Mouse (Mus musculus): ENCODE results near the gene Patz1. TPM values are rescaled to one million over a fixed set of nuclear protein-coding genes. Genes with fewer than 3 reads are reported as not detected.

The Patz1 gene
- polyA plus RNA-seq (2014; fragmentation: Illumina TruSeq; extraction: RNeasy Lipid Tissue Mini Kit (QIAGEN cat#74804); ENCODE audit: low read depth, low replicate concordance), result 17.8 TPM

DNA sequence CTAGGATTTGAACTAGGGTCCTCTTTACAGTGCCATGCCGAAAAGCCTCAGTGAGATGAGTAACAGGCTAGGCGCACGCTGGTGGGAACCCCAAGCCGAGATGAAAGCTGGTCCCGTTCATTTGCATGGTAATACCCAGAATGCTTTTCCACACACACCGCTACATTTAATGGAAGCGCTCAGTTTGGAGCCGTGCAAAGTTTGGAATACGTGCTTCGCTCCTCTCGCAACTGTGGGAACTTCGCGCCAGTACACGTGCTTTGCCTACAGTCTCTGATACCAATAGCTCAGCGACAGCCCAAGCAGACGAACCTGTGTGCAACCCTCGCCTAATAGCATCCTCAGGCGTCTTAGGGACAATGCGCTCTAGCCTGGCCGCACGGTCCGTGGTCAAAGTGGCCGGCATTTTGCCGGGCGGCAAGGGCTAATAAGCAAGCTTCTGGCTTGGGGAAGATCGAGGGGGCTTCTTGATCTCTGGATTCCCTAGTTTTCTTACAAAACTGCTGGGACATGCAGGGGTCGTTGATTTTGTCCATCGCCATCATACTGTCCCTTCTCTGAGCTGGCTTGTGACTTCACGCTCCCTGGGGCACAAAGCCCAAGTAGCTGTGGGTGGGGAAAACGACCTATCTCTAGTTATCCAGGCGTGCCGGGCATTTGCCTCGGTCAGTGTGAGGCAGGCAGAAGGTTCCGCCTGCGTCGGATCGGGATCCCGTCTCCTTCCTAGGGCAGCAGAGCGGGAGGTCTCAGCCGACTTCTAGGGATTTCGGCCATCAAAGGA is at the start of gene Patz1:
TSS of gene Patz1 (plus strand) at position 354 of the 781 bp plus-strand sequence.

DNA sequence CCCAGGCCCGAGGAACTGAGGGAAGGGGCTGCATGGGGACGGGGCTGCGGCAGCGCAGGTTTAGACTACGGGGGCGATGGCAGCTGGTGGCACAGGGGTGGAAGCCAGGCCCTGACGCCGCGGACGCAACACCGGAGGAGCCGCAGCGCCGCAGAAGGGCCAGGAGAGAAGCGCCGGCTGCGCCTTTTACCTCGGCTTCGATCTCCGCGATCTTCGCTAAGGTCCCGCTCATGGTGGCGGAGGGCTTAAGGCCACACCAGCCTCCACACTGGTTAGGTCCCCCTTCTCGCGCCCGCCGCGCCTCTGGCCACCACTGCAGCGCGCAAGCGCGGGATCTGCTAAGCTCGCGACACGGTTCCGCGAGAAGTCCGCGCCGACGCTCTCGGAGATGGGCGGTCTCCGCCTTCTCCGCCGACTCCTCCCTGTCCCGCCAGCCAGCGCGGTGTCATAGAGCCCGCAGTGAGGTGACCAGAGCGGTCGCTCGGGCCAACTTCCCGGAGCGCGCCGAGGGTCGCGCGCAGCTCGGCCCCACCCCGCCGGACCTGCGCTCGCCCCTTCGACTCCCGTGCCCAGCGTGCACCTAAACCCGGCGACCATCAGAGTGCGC is 22.5 kb upstream of the Patz1 start, which contains the start of gene Drg1:
TSS of gene Drg1 (minus strand) at position 337 of the 607 bp plus-strand sequence.

DNA sequence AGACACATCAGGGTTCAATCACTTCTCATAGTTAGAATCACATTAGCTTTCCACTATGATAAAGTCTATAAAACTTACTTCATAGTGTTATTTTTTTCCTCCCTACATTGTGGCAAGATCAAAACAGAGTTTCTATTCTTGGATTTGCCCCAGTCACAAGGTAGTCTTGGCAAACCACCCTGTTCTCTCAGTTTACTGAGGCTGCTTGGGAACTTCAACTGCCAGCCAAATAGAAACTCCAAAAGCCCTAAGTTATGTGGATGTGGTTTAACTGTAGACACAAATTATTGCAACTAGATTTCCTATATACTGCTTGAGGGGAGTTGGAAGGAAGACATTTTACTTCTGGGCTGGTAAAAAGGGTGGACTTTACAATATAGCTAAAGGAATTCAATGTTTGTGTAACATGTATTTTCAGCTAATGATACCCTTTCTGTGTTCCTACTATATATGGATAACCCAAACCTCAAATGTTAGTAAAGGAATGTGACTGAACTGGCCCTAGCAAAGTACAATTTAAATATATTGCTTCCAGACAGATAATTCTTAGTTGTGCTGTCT is 41.3 kb downstream of the Patz1 start, which contains the start of gene Pik3ip1:
TSS of gene Pik3ip1 (plus strand) at position 511 of the 561 bp plus-strand sequence.

Other genes with a start within 250 kb of the Patz1 start
- 8.3 TPM for gene Sfi1, start 95.4 kb upstream of the Patz1 start, polyA plus RNA-seq (2014; fragmentation: Illumina TruSeq; extraction: RNeasy Lipid Tissue Mini Kit (QIAGEN cat#74804); ENCODE audit: low read depth, low replicate concordance)
- 40.2 TPM for gene Eif4enif1, start 86.5 kb upstream of the Patz1 start, polyA plus RNA-seq (2014; fragmentation: Illumina TruSeq; extraction: RNeasy Lipid Tissue Mini Kit (QIAGEN cat#74804); ENCODE audit: low read depth, low replicate concordance)
- gene Drg1, start 22.5 kb upstream of the Patz1 start, polyA plus RNA-seq (2014; fragmentation: Illumina TruSeq; extraction: RNeasy Lipid Tissue Mini Kit (QIAGEN cat#74804); ENCODE audit: low read depth, low replicate concordance), result 58.2 TPM
- 31.3 TPM for gene Pik3ip1, start 41.5 kb downstream of the Patz1 start, polyA plus RNA-seq (2014; fragmentation: Illumina TruSeq; extraction: RNeasy Lipid Tissue Mini Kit (QIAGEN cat#74804); ENCODE audit: low read depth, low replicate concordance)
- 24.7 TPM for gene Limk2, start 120.3 kb downstream of the Patz1 start, polyA plus RNA-seq (2014; fragmentation: Illumina TruSeq; extraction: RNeasy Lipid Tissue Mini Kit (QIAGEN cat#74804); ENCODE audit: low read depth, low replicate concordance)
- gene Rnf185, start 163.5 kb downstream of the Patz1 start, polyA plus RNA-seq (2014; fragmentation: Illumina TruSeq; extraction: RNeasy Lipid Tissue Mini Kit (QIAGEN cat#74804); ENCODE audit: low read depth, low replicate concordance), result 21.7 TPM
- 0.34 TPM for gene Pla2g3, start 199.4 kb downstream of the Patz1 start, polyA plus RNA-seq (2014; fragmentation: Illumina TruSeq; extraction: RNeasy Lipid Tissue Mini Kit (QIAGEN cat#74804); ENCODE audit: low read depth, low replicate concordance)
- 22.5 TPM for gene Inpp5j, start 215.9 kb downstream of the Patz1 start, polyA plus RNA-seq (2014; fragmentation: Illumina TruSeq; extraction: RNeasy Lipid Tissue Mini Kit (QIAGEN cat#74804); ENCODE audit: low read depth, low replicate concordance)
- 88.3 TPM for gene Selenom, start 225.8 kb downstream of the Patz1 start, polyA plus RNA-seq (2014; fragmentation: Illumina TruSeq; extraction: RNeasy Lipid Tissue Mini Kit (QIAGEN cat#74804); ENCODE audit: low read depth, low replicate concordance)

Data from heart, adult 10 weeks (tissue).